Mouse (Mus musculus) embryonic stem cell, embryonic (primary cell): ENCODE results near the gene Ntrk1.

Source experiments
- CTCF ChIA-PET, 4 experiments: fragments of 300-600 bp in 2 of 4; fragments of 350-600 bp in 2 of 4; sonication (Branson Sonifier 250); formaldehyde crosslinking; loops; one replicate each; lab custom pipeline; 2022; ENCODE audit warnings: inconsistent platforms in 2 of 4; lab: Charles Lee
- POLR2A ChIA-PET, 4 experiments: fragments of 300-600 bp in 2 of 4; fragments of 350-600 bp in 2 of 4; sonication (Branson Sonifier 250); formaldehyde crosslinking; loops; one replicate each; lab custom pipeline; 2022; ENCODE audit warnings: antibody characterized with exemption in 4 of 4, inconsistent platforms in 1 of 4; lab: Charles Lee

The Ntrk1 gene

GRCm38 (mm10) chr3:87749977-87750376 is 45.0 kb downstream of the Ntrk1 start:
- CTCF ChIA-PET, result interaction anchor here in 3 of 4 experiments (0.8 to 2.0 kb wide), 9 partner anchors 18 to 211 kb away, joined by 3 to 29 read pairs (median 6); partner anchors contain the start of gene Ntrk1 (in 1 of the 3)
- POLR2A ChIA-PET, result interaction anchor here in 3 of 4 experiments (1.0 to 1.7 kb wide), 4 partner anchors 65 to 136 kb away, joined by 3 to 4 read pairs (median 3); partner anchors contain the start of gene Prcc (in 2 of the 3)

GRCm38 (mm10) chr3:87749036-87749435 is 45.9 kb downstream of the Ntrk1 start:
- ChIA-PET POLR2A (interaction anchor here (0.6 to 1.7 kb wide), 14 partner anchors 10 to 223 kb away, joined by 3 to 5 read pairs (median 3); partner anchors contain the start of genes Prcc (in 2 of the 4) and Etv3 (in 1 of the 4)), CTCF (interaction anchor here (0.5 to 2.0 kb wide), 72 partner anchors 9 to 1420 kb away, joined by 3 to 29 read pairs (median 4); partner anchors contain the start of genes Ntrk1 (in 3 of the 4), Arhgef11 (in 1 of the 4), Bcan (in 1 of the 4) and Nes (in 1 of the 4))

GRCm38 (mm10) chr3:87748431-87748830 is 46.5 kb downstream of the Ntrk1 start, which contains the start of gene Lrrc71:
TSS of gene Lrrc71 (minus strand) at chr3:87748625.
- POLR2A ChIA-PET, result interaction anchor here in 3 of 4 experiments (0.6 to 1.7 kb wide), 10 partner anchors 10 to 223 kb away, joined by 3 to 5 read pairs (median 4); partner anchors contain the start of gene Etv3 (in 1 of the 3)
- CTCF ChIA-PET, result interaction anchor here (0.6 to 2.0 kb wide), 57 partner anchors 9 to 556 kb away, joined by 3 to 29 read pairs (median 4); partner anchors contain the start of genes Ntrk1 (in 3 of the 4), Arhgef11 (in 1 of the 4), Bcan (in 1 of the 4) and Nes (in 1 of the 4)

DNA sequence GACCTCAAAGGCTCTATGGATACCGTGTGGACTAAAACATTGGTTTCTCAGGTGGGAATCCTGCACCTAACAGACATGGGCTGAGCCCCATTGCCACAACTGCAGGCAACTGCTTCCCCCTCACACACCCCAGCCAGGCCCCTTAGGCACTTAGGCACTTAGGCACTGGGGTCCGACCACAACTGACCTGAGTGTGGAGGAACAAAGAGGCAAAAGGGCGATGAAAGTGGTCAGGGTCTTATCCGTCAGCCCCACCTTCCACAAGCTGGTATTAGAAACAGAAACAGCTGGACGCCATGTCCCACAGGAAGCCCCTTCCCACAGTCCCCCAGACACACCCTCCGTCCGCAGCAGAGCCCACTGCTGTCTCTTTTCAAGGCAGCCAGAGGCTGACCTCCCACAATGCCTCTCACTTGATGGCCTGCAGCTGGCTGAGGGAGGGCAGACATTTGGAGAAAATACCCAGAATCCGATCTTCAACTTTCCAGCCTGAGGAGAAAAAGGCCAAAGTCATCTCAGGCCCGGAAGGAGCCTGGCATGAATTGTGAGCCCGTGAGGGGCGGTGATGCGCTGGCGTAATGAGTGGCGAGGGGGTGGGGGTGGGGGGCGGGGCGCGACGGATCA is 49.8 kb downstream of the Ntrk1 start:
- ChIA-PET CTCF (interaction anchor here (1.1 to 3.8 kb wide), 6 partner anchors 11 to 215 kb away, joined by 3 to 23 read pairs (median 4); no protein-coding TSS in a partner anchor), POLR2A (interaction anchor here in 1 of 4 experiments (1.3 kb wide), 1 partner anchor 11 kb away, joined by 3 read pairs; no protein-coding TSS in a partner anchor)

DNA sequence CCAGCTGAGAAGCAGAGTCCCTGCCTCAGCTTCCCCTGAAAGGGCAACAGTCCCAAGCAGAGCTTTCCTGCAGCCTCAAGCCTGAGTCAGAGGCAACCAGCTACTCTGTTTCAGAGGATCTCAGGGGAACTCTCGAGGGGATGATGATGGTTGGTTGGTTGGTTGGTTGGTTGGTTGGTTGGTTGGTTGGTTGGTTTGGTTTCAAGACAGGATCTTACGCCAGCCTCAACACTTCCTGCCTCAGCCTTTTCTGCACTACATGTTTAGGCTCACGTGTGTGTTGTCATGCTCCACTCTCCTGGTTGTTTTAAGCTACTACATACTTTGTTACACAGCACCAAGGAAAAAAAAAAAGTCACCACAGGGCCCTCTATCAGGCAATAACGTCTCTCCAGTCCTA is 51.0 kb downstream of the Ntrk1 start:
- CTCF ChIA-PET, result interaction anchor here in 3 of 4 experiments (0.6 to 3.8 kb wide), 7 partner anchors 11 to 511 kb away, joined by 3 to 23 read pairs (median 3); no protein-coding TSS in a partner anchor
- POLR2A ChIA-PET, result no interaction called here

GRCm38 (mm10) chr3:87742735-87743134 is 52.2 kb downstream of the Ntrk1 start:
- ChIA-PET CTCF (interaction anchor here (0.6 to 3.8 kb wide), 6 partner anchors 13 to 26 kb away, joined by 3 to 23 read pairs (median 6); no protein-coding TSS in a partner anchor), POLR2A (no interaction called here)

- ChIA-PET CTCF (interaction anchor here (1.4 to 3.8 kb wide), 5 partner anchors 14 to 27 kb away, joined by 5 to 23 read pairs (median 6); no protein-coding TSS in a partner anchor), POLR2A (no interaction called here)
Measured at GRCm38 (mm10) chr3:87742013-87742412, 52.9 kb downstream of the Ntrk1 start.

DNA sequence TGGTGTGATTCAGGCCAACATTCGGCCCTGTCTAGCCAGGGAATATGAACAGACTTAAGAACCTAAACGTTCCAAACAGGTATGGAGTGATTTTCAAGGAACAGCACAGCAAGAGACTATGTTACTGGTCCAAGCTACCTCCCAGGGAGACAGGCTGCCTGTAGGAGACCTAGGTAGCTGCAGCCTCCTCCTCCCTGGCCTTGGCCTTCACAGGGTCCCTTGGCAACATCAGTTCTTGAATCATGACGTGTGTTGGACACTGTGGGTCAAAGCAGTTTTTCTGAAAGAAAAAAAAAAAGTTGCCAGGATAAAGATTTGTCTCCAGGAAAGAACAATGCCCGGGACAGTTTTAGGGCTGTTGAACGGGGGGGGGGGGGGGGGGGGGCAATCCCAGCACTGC is 56.1 kb downstream of the Ntrk1 start:
- POLR2A ChIA-PET, result no interaction called here
- CTCF ChIA-PET, result interaction anchor here in 3 of 4 experiments (0.6 to 1.7 kb wide), 4 partner anchors 10 to 631 kb away, joined by 3 to 5 read pairs (median 3); partner anchors contain the start of gene Lrrc71 (in 1 of the 3)

- POLR2A ChIA-PET, result interaction anchor here in 1 of 4 experiments (1.1 kb wide), 1 partner anchor 8 kb away, joined by 6 read pairs; no protein-coding TSS in a partner anchor
- CTCF ChIA-PET, result interaction anchor here in 2 of 4 experiments (0.9 to 2.2 kb wide), 4 partner anchors 14 to 26 kb away, joined by 3 to 8 read pairs (median 4); partner anchors contain the start of gene Lrrc71 (in 2 of the 2)
Measured at GRCm38 (mm10) chr3:87735335-87735734, 59.6 kb downstream of the Ntrk1 start.

DNA sequence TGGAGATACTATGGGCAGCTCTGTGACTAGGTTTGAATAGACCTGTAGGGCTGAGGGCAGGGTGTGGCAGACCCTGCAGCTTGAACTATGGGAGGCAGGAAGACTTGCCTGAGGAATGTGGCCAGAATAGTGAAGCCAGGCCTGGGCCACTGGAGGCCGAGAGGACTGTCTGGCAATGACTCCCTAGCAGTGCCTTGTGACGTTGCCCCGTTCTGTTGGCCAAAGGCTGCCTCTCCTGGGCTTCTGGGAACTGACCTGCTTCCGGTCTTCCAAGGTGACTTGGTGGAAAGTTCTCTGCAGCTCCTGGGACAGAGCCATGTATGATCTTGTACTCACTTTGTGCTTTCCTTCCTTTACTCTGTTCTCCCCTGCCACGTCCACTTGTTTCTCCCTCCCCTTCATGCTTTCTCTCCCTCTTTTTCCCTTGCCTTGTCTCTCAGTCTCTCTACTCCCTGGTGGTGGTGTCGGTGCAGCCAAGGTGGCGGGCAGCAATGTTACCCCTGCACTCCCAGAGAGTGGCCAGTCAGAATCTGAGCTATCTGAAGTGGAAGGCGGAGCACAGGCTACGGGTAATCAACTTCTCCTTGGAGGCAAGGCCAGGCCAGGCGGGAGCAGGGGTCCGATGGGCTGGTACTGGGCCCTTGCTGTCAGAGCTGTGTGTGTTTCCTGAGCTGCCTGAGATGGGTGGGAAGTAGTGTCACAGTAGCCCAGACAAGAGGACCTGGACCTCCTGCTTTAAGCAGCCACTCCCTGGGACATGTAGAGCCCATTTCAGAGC is 60.8 kb downstream of the Ntrk1 start:
- ChIA-PET CTCF (interaction anchor here in 2 of 4 experiments (0.8 to 2.0 kb wide), 3 partner anchors 21 to 36 kb away, joined by 3 to 5 read pairs (median 3); no protein-coding TSS in a partner anchor), POLR2A (interaction anchor here in 2 of 4 experiments (0.6 to 1.5 kb wide), 2 partner anchors 15 to 683 kb away, joined by 3 read pairs; no protein-coding TSS in a partner anchor)

DNA sequence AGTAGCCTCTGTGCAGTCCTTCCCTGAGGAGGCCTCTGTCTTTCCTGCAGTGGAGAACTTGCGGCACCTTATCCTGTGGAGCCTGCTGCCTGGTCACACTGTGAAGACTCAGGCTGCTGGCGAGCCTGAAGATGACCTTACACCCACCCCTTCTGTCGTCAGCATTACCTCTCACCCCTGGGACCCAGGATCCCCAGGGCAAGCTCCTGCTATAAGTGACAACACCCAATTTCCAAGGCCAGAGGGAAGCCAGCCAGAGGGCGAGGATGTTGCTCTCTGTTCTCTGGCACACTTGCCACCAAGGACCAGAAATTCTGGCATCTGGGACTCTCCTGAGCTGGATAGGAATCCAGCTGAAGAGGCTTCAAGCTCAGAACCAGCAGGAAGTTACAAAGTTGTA is 61.9 kb downstream of the Ntrk1 start:
- POLR2A ChIA-PET, result interaction anchor here in 1 of 4 experiments (1.5 kb wide), 1 partner anchor 16 kb away, joined by 3 read pairs; no protein-coding TSS in a partner anchor
- CTCF ChIA-PET, result interaction anchor here in 3 of 4 experiments (0.6 to 2.0 kb wide), 5 partner anchors 11 to 408 kb away, joined by 3 to 6 read pairs (median 3); no protein-coding TSS in a partner anchor

GRCm38 (mm10) chr3:87728696-87729095 is 66.3 kb downstream of the Ntrk1 start:
- CTCF ChIA-PET, result interaction anchor here in 1 of 4 experiments (1.1 kb wide), 1 partner anchor 27 kb away, joined by 3 read pairs; no protein-coding TSS in a partner anchor
- POLR2A ChIA-PET, result interaction anchor here in 1 of 4 experiments (0.7 to 0.9 kb wide), 2 partner anchors 11 to 48 kb away, joined by 3 read pairs; no protein-coding TSS in a partner anchor
